Mouse (Mus musculus) kidney, embryonic 16.5 days (tissue): ENCODE data around the gene Snx30. TPM values are rescaled to one million over a fixed set of nuclear protein-coding genes. Genes with fewer than 3 reads are reported as not detected.

ENCODE experiments used
- ATAC-seq: fragments of 200-750 bp; cut with Nextera tagmentation; 2 replicates; pipeline ENCODE4 v1.8.0; 2017; ENCODE audit warnings: moderate TSS enrichment; ENCODE audit not compliant: low FRiP score, low TSS enrichment
- H3K27ac ChIP-seq: fragments of 300-500 bp; sonication (generic); 2 replicates; pipeline ENCODE4 v1.5.1; 2014; ENCODE audit warnings: low read length
- H3K27me3 ChIP-seq: fragments of 300-500 bp; sonication (generic); 2 replicates; pipeline ENCODE4 v1.6.1; 2014; ENCODE audit warnings: low read length, control low read depth, mixed read lengths; ENCODE audit not compliant: insufficient read depth
- H3K36me3 ChIP-seq: fragments of 300-500 bp; sonication (generic); 2 replicates; pipeline ENCODE4 v1.6.1; 2014; ENCODE audit warnings: low read length, control low read depth, mixed read lengths; ENCODE audit not compliant: insufficient read depth
- H3K4me1 ChIP-seq: fragments of 300-500 bp; sonication (generic); 2 replicates; pipeline ENCODE4 v1.6.1; 2014; ENCODE audit warnings: low read length, control low read depth, mixed read lengths; ENCODE audit not compliant: insufficient read depth
- H3K4me2 ChIP-seq: fragments of 300-500 bp; sonication (generic); replicated peaks from 2 replicates; pipeline ENCODE4 v1.6.1; 2014; ENCODE audit warnings: low read depth, low read length
- H3K4me3 ChIP-seq: fragments of 300-500 bp; sonication (generic); 2 replicates; pipeline ENCODE4 v1.5.1; 2014; ENCODE audit warnings: mild to moderate bottlenecking, low read length
- H3K9ac ChIP-seq: fragments of 300-500 bp; sonication (generic); replicated peaks from 2 replicates; pipeline ENCODE4 v1.6.1; 2014; ENCODE audit warnings: low read length
- H3K9me3 ChIP-seq: fragments of 300-500 bp; sonication (generic); 2 replicates; pipeline ENCODE4 v1.6.1; 2016; ENCODE audit warnings: low read length, control low read depth
- WGBS: fragments of 180-500 bp; shearing (Covaris S2); extraction: QIAGEN DNeasy Blood & Tissue Kit; methylation state at CpG from one replicate; pipeline ENCODE4 v1.1.7; 2014; 5-methylcytosine and 5-hydroxymethylcytosine counted together
- polyA plus RNA-seq: library from polyadenylated mRNA; unstranded; fragments of >200 nt; fragmentation: Nextera tagmentation; extraction: Ambion mirVana; gene quantifications from 2 replicates; pipeline ENCODE4 v1.2.1, GENCODE M21; 2015

Gene Snx30
- polyA plus RNA-seq, 1 experiment from 2014 or later, result 6.6 TPM

- WGBS, result 88% methylated on average over 10 of the region's 10 CpGs
- no peak for ATAC-seq
- H3K4me2 ChIP-seq, result no peak overlapping the region
- no peaks in the 10 kb centered on the region for H3K4me1 ChIP-seq
- no peak overlapping the region for H3K4me3 ChIP-seq
- H3K9me3 ChIP-seq, result no peaks in the 10 kb centered on the region
- no peak overlapping the region for H3K9ac ChIP-seq
- H3K36me3 ChIP-seq, result 0 out of 2 replicates have a peak, but pooled peaks cover 2% of the 10 kb centered on the region
- no peak overlapping the region for H3K27ac ChIP-seq
- H3K27me3 ChIP-seq, result no peaks in the 10 kb centered on the region
These were observed 86.2 kb downstream of the Snx30 start for GRCm38 (mm10) chr4:59891723-59892416.

- Histone ChIP-seq H3K27me3 (no peaks in the 10 kb centered on the region), H3K9me3 (no peaks in the 10 kb centered on the region), H3K4me2 (no peak overlapping the region), H3K36me3 (0 out of 2 replicates have a peak, but pooled peaks cover 2% of the 10 kb centered on the region), H3K9ac (no peak overlapping the region), H3K27ac (no peak overlapping the region), H3K4me3 (no peak overlapping the region), H3K4me1 (no peaks in the 10 kb centered on the region)
- ATAC-seq, result no peak
- 98% methylated on average over 5 of the region's 5 CpGs for WGBS
These were observed 87.1 kb downstream of the Snx30 start for GRCm38 (mm10) chr4:59892731-59893130.

GRCm38 (mm10) chr4:59894415-59894814 is 88.8 kb downstream of the Snx30 start:
- Histone ChIP-seq H3K4me2 (no peak overlapping the region), H3K27me3 (no peaks in the 10 kb centered on the region), H3K9me3 (no peaks in the 10 kb centered on the region), H3K4me3 (no peak overlapping the region), H3K4me1 (no peaks in the 10 kb centered on the region), H3K36me3 (peaks cover 2% of the 10 kb centered on the region; the same call in 1 of the 2 replicates), H3K27ac (no peak overlapping the region), H3K9ac (no peak overlapping the region)
- ATAC-seq, result no peak
- 85% methylated on average over 8 of the region's 8 CpGs for WGBS

GRCm38 (mm10) chr4:59894977-59895575 is 89.4 kb downstream of the Snx30 start:
- Histone ChIP-seq H3K4me3 (no peak overlapping the region), H3K27me3 (no peaks in the 10 kb centered on the region), H3K9ac (no peak overlapping the region), H3K36me3 (peaks cover 2% of the 10 kb centered on the region; the same call in 1 of the 2 replicates), H3K9me3 (no peaks in the 10 kb centered on the region), H3K4me2 (no peak overlapping the region), H3K4me1 (no peaks in the 10 kb centered on the region), H3K27ac (no peak overlapping the region)
- WGBS, result 94% methylated on average over 3 of the region's 3 CpGs
- no peak for ATAC-seq

DNA sequence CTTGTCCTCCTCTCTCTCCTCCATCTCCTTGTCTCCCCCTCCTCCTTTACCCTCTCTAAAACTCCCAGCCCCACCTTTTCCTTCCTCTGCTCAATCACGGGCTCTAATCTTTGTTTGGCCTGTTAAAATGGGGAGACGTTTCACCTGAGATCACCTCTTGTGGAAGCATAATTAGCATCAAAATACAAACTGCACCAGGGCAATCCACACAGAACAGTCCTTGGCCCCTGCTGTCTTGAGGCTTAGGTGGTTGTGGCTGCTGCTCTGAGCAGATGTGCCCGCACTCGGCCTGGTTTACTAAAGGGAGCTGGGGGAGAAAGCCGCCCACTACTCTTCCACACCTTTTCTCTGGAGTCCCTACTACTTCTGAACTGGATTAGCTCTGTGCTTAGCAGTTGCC is 90.4 kb downstream of the Snx30 start:
- 68% methylated on average over 5 of the region's 5 CpGs for WGBS
- Histone ChIP-seq H3K4me3 (no peak overlapping the region), H3K36me3 (peaks cover 2% of the 10 kb centered on the region; the same call in 1 of the 2 replicates), H3K9me3 (no peaks in the 10 kb centered on the region), H3K27ac (no peak overlapping the region), H3K4me2 (no peak overlapping the region), H3K27me3 (no peaks in the 10 kb centered on the region), H3K9ac (no peak overlapping the region), H3K4me1 (no peaks in the 10 kb centered on the region)
- ATAC-seq, result no peak

DNA sequence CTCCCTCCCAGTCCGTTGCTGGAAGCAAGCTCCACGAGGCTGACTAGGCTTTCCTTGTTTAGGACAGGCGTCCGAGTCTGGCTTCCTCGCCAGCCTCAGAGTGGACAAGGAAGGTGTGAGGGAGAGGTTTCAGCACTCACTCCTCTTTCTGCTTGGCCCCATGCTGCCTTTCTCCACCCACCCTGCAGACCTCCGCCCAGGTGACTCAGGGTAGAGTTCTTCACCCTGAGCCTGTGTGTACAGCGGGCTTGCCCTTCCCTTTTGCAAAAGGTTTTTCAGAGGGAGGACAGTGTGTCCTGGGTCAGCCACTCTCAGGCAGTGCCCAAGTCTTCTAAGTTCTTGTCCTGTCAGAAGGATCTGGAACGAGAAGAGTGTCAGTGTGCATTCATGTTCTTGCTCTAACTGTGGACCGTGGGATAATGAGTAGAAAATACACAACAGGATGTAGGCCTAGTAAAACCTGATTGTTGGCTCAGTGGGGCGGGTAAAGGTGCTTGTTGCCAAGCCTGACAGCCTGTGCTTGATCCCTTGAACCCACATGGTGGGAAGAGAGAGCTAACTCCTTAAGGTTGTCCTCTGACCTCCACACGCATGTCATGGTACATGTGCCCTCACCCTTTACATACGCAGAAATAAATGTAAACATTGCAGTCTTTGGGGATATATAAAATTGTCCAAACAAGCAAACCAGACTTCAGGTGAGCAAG is 92.3 kb downstream of the Snx30 start:
- no peak overlapping the region for H3K4me2 ChIP-seq
- whole genome bisulfite sequencing, result 84% methylated on average over 12 of the region's 12 CpGs
- no peaks in the 10 kb centered on the region for H3K27me3 ChIP-seq
- no peak overlapping the region for H3K4me3 ChIP-seq
- H3K27ac ChIP-seq, result no peak overlapping the region
- ATAC-seq, result no peak
- H3K9me3 ChIP-seq, result no peaks in the 10 kb centered on the region
- peaks cover 2% of the 10 kb centered on the region; the same call in 1 of the 2 replicates for H3K36me3 ChIP-seq
- no peak overlapping the region for H3K9ac ChIP-seq
- no peaks in the 10 kb centered on the region for H3K4me1 ChIP-seq

- Histone ChIP-seq H3K4me1 (no peaks in the 10 kb centered on the region), H3K9me3 (no peaks in the 10 kb centered on the region), H3K4me2 (no peak overlapping the region), H3K4me3 (no peak overlapping the region), H3K27ac (no peak overlapping the region), H3K27me3 (no peaks in the 10 kb centered on the region), H3K9ac (no peak overlapping the region), H3K36me3 (peaks cover 2% of the 10 kb centered on the region; the same call in 1 of the 2 replicates)
- 85% methylated on average over 9 of the region's 9 CpGs for WGBS
- ATAC-seq, result no peak
These were observed 92.9 kb downstream of the Snx30 start for GRCm38 (mm10) chr4:59898521-59898919.

DNA sequence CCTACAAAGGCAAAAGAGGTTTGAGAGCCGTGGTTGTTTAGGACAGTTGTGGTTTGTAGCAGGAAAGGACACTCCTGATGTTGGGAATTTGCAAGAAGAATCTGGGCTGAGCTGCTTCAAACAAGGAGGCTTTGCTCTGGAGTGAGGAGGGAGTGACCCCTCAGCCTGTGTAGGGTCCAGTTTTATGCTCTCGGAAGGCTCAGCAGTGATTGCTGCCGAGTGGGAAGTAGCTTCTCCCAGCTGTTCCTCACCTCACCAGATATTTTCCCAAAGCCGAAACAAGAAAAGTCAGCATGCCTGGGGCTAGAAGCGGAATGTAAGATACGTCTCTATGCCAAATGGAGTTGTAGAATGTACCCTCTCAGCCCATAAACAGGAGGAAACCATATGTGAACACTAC is 96.2 kb downstream of the Snx30 start:
- Histone ChIP-seq H3K4me1 (no peaks in the 10 kb centered on the region), H3K4me2 (no peak overlapping the region), H3K36me3 (no peaks in the 10 kb centered on the region; the same call in 1 of the 2 replicates), H3K9me3 (no peaks in the 10 kb centered on the region), H3K27ac (no peak overlapping the region), H3K4me3 (no peak overlapping the region), H3K9ac (no peak overlapping the region), H3K27me3 (no peaks in the 10 kb centered on the region)
- WGBS, result 84% methylated on average over 6 of the region's 6 CpGs
- ATAC-seq, result no peak

DNA sequence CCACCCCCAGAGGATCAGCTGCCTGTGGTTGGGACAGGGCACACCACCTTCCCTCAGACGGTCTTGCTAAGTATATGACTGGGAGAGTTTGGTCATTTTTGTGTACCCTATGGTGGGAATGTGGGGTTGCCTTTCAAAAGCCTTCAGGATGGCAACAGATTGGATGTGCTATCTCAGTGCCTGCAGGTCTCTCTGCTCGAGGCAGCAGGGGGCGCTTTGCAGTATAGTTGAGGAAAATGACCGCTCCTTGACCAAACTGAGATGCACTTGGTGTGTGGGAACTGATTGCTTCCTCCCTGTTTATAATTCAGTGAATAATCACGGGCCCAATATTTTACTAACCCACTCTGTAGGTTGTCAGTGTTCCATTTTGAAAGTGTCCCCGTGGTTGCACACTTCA is 96.9 kb downstream of the Snx30 start:
- Histone ChIP-seq H3K4me2 (no peak overlapping the region), H3K36me3 (no peaks in the 10 kb centered on the region; the same call in 1 of the 2 replicates), H3K27ac (no peak overlapping the region), H3K4me3 (no peak overlapping the region), H3K4me1 (no peaks in the 10 kb centered on the region), H3K9ac (no peak overlapping the region), H3K27me3 (no peaks in the 10 kb centered on the region), H3K9me3 (no peaks in the 10 kb centered on the region)
- 63% methylated on average over 6 of the region's 6 CpGs for WGBS
- ATAC-seq, result no peak
